Mouse (Mus musculus) midbrain, embryonic 16.5 days (tissue): ENCODE data around the gene 1700047I17Rik2. TPM values are rescaled to one million over a fixed set of nuclear protein-coding genes. Genes with fewer than 3 reads are reported as not detected.
A peak's percentile ranks its signal among the peaks of the same experiment; 100 is the strongest.
"Not testable (repeated sequence)": the region's sequence is repeated elsewhere in the genome, so short reads cannot be mapped to it uniquely, and the experiment has no call there.

Experiments used
- ATAC-seq: fragments of 200-750 bp; cut with Nextera tagmentation; 2 replicates; pipeline ENCODE4 v1.8.0; 2017; ENCODE audit warnings: moderate TSS enrichment
- H3K27ac ChIP-seq: fragments of 300-500 bp; sonication (generic); 2 replicates; pipeline ENCODE4 v1.5.1; 2014; ENCODE audit warnings: mild to moderate bottlenecking, low read length, mixed read lengths
- H3K27me3 ChIP-seq: fragments of 300-500 bp; sonication (generic); 2 replicates; pipeline ENCODE4 v1.6.1; 2014; ENCODE audit warnings: low read depth, low read length, mixed read lengths; ENCODE audit not compliant: control insufficient read depth, insufficient read depth
- H3K36me3 ChIP-seq: fragments of 300-500 bp; sonication (generic); 2 replicates; pipeline ENCODE4 v1.6.1; 2014; ENCODE audit warnings: mild to moderate bottlenecking, low read length, moderate library complexity, mixed read lengths; ENCODE audit not compliant: control insufficient read depth, insufficient read depth
- H3K4me1 ChIP-seq: fragments of 300-500 bp; sonication (generic); 2 replicates; pipeline ENCODE4 v1.6.1; 2014; ENCODE audit warnings: mild to moderate bottlenecking, low read length, mixed read lengths; ENCODE audit not compliant: control insufficient read depth, insufficient read depth
- H3K4me2 ChIP-seq: fragments of 300-500 bp; sonication (generic); 2 replicates; pipeline ENCODE4 v1.6.1; 2014; ENCODE audit warnings: mild to moderate bottlenecking, low read length, mixed read lengths
- H3K4me3 ChIP-seq: fragments of 300-500 bp; sonication (generic); 2 replicates; pipeline ENCODE4 v1.5.1; 2014; ENCODE audit warnings: low read depth, mild to moderate bottlenecking, low read length, moderate library complexity, mixed read lengths
- H3K9ac ChIP-seq: fragments of 300-500 bp; sonication (generic); 2 replicates; pipeline ENCODE4 v1.6.1; 2014; ENCODE audit warnings: low read depth, low read length, mixed read lengths
- H3K9me3 ChIP-seq: fragments of 300-500 bp; sonication (generic); replicated peaks from 2 replicates; pipeline ENCODE4 v1.6.1; 2014; ENCODE audit warnings: mild to moderate bottlenecking, low read length, mixed read lengths; ENCODE audit not compliant: control insufficient read depth, poor library complexity, severe bottlenecking
- WGBS: fragments of 180-500 bp; shearing (Covaris S2); extraction: QIAGEN DNeasy Blood & Tissue Kit; methylation state at CpG from one replicate; pipeline ENCODE4 v1.1.7; 2014; 5-methylcytosine and 5-hydroxymethylcytosine counted together
- polyA plus RNA-seq: library from polyadenylated mRNA; unstranded; fragments of >200 nt; fragmentation: Nextera tagmentation; extraction: Ambion mirVana; gene quantifications from 2 replicates; pipeline ENCODE4 v1.2.1, GENCODE M21; 2015

The 1700047I17Rik2 gene
- polyA plus RNA-seq, 1 experiment from 2014 or later, result not detected

GRCm38 (mm10) chr12:55230520-55230861 is 31.1 kb downstream of the 1700047I17Rik2 start:
- peak overlapping the region; percentile 32 for H3K4me3 ChIP-seq
- 0% methylated on average over 9 of the region's 25 CpGs for WGBS
- not testable (repeated sequence) for H3K36me3 ChIP-seq, H3K4me2 ChIP-seq, H3K4me1 ChIP-seq, H3K27ac ChIP-seq, H3K27me3 ChIP-seq, ATAC-seq, H3K9me3 ChIP-seq, H3K9ac ChIP-seq

GRCm38 (mm10) chr12:55242243-55242642 is 42.9 kb downstream of the 1700047I17Rik2 start:
- not testable (repeated sequence) for H3K4me1 ChIP-seq, H3K27ac ChIP-seq, H3K9me3 ChIP-seq, ATAC-seq, H3K4me2 ChIP-seq, H3K9ac ChIP-seq, H3K36me3 ChIP-seq, H3K27me3 ChIP-seq, H3K4me3 ChIP-seq
- WGBS, result no CpG with 5 or more reads among the region's 8 CpGs

GRCm38 (mm10) chr12:55261950-55262349 is 62.6 kb downstream of the 1700047I17Rik2 start:
- not testable (repeated sequence) for ATAC-seq, H3K27me3 ChIP-seq, H3K9ac ChIP-seq, H3K4me2 ChIP-seq, H3K36me3 ChIP-seq, H3K4me1 ChIP-seq, H3K4me3 ChIP-seq, H3K9me3 ChIP-seq, H3K27ac ChIP-seq
- WGBS, result no CpG with 5 or more reads among the region's 8 CpGs

GRCm38 (mm10) chr12:55263385-55263784 is 64.0 kb downstream of the 1700047I17Rik2 start:
- H3K4me1 ChIP-seq, H3K27me3 ChIP-seq, H3K27ac ChIP-seq, H3K4me3 ChIP-seq, H3K4me2 ChIP-seq, ATAC-seq, H3K36me3 ChIP-seq, H3K9ac ChIP-seq, H3K9me3 ChIP-seq: not testable (repeated sequence)
- no CpG with 5 or more reads among the region's 5 CpGs for WGBS

Other genes with a start within 250 kb of the 1700047I17Rik2 start
- not detected in 2 replicates for gene Gm20403, start 213.1 kb upstream of the 1700047I17Rik2 start, polyA plus RNA-seq
- gene Baz1a, start 185.2 kb upstream of the 1700047I17Rik2 start, polyA plus RNA-seq, result 1.9 and 5.1 TPM in 2 replicates
- 32.2 and 32.6 TPM in 2 replicates for gene 2700097O09Rik, start 119.5 kb upstream of the 1700047I17Rik2 start, polyA plus RNA-seq
- 203 and 209 TPM in 2 replicates for gene Srp54a, start 119.3 kb upstream of the 1700047I17Rik2 start, polyA plus RNA-seq
- gene Fam177a, start 75.1 kb upstream of the 1700047I17Rik2 start, polyA plus RNA-seq, result 71.6 and 80.9 TPM in 2 replicates
- gene Srp54b, start 44.5 kb upstream of the 1700047I17Rik2 start, polyA plus RNA-seq, result 67.5 and 67.9 TPM in 2 replicates
- gene Srp54c, start 30.6 kb downstream of the 1700047I17Rik2 start, polyA plus RNA-seq, result 75.1 and 85.2 TPM in 2 replicates
- gene 1110008L16Rik, start 100.0 kb downstream of the 1700047I17Rik2 start, polyA plus RNA-seq, result 8.6 and 9.7 TPM in 2 replicates
- gene Ppp2r3c, start 103.4 kb downstream of the 1700047I17Rik2 start, polyA plus RNA-seq, result 21.6 and 26.8 TPM in 2 replicates
- 401 and 405 TPM in 2 replicates for gene Psma6, start 184.6 kb downstream of the 1700047I17Rik2 start, polyA plus RNA-seq